Mouse (Mus musculus) embryonic facial prominence, embryonic 14.5 days (tissue): Measurements from ENCODE around the gene Vmn1r220. TPM values are rescaled to one million over a fixed set of nuclear protein-coding genes. Genes with fewer than 3 reads are reported as not detected.

Experiments used
- ATAC-seq: fragments of 200-750 bp; cut with Nextera tagmentation; 2 replicates; pipeline ENCODE4 v1.8.0; 2017; ENCODE audit warnings: low read depth, moderate number of reproducible peaks, moderate TSS enrichment
- DNase-seq: peaks from one replicate; pipeline ENCODE4 v3.0.0-alpha.2; 2015; ENCODE audit warnings: low spot score
- H3K27ac ChIP-seq: fragments of 300-500 bp; sonication (generic); replicated peaks from 2 replicates; pipeline ENCODE4 v1.5.1; 2014; ENCODE audit warnings: low read depth, mild to moderate bottlenecking, low read length, moderate library complexity
- H3K27me3 ChIP-seq: fragments of 300-500 bp; sonication (generic); replicated peaks from 2 replicates; pipeline ENCODE4 v1.6.1; 2014; ENCODE audit warnings: low read length; ENCODE audit not compliant: control insufficient read depth, insufficient read depth
- H3K36me3 ChIP-seq: fragments of 300-500 bp; sonication (generic); 2 replicates; pipeline ENCODE4 v1.6.1; 2014; ENCODE audit warnings: low read length, mixed read lengths; ENCODE audit not compliant: control insufficient read depth, insufficient read depth
- H3K4me1 ChIP-seq: fragments of 300-500 bp; sonication (generic); 2 replicates; pipeline ENCODE4 v1.6.1; 2014; ENCODE audit warnings: antibody characterized with exemption, low read length; ENCODE audit not compliant: control insufficient read depth, insufficient read depth
- H3K4me2 ChIP-seq: fragments of 300-500 bp; sonication (generic); 2 replicates; pipeline ENCODE4 v1.6.1; 2014; ENCODE audit warnings: low read depth, mild to moderate bottlenecking, low read length, moderate library complexity, mixed read lengths
- H3K4me3 ChIP-seq: fragments of 300-500 bp; sonication (generic); 2 replicates; pipeline ENCODE4 v1.5.1; 2014; ENCODE audit warnings: low read depth, mild to moderate bottlenecking, low read length
- H3K9ac ChIP-seq: fragments of 300-500 bp; sonication (generic); 2 replicates; pipeline ENCODE4 v1.6.1; 2014; ENCODE audit warnings: low read depth, mild to moderate bottlenecking, low read length, moderate library complexity, mixed read lengths
- H3K9me3 ChIP-seq: fragments of 300-500 bp; sonication (generic); 2 replicates; pipeline ENCODE4 v1.6.1; 2016; ENCODE audit warnings: low read length; ENCODE audit not compliant: control insufficient read depth
- WGBS: fragments of 180-500 bp; shearing (Covaris S2); extraction: QIAGEN DNeasy Blood & Tissue Kit; methylation state at CpG from one replicate; pipeline ENCODE4 v1.1.7; 2014; 5-methylcytosine and 5-hydroxymethylcytosine counted together
- polyA plus RNA-seq: library from polyadenylated mRNA; unstranded; fragments of >200 nt; fragmentation: Nextera tagmentation; extraction: Ambion mirVana; gene quantifications from 2 replicates; pipeline ENCODE4 v1.2.1, GENCODE M21; 2014

Vmn1r220 gene
- polyA plus RNA-seq, 1 experiment from 2014 or later: not detected

GRCm38 (mm10) chr13:23133099-23133498 is 54.7 kb downstream of the Vmn1r220 start, which contains the start of gene Vmn1r218:
Vmn1r218 (plus strand) TSS chr13:23133155.
- H3K4me3 ChIP-seq: no peak within 1 kb of the TSS
- H3K36me3 ChIP-seq: no peaks in the 10 kb centered on the region
- no peak within 1 kb of the TSS for H3K9ac ChIP-seq
- DNase-seq (no peak), ATAC-seq (no peak)
- H3K4me1 ChIP-seq: no peaks in the 10 kb centered on the region
- no peaks in the 10 kb centered on the region for H3K9me3 ChIP-seq
- no peak within 1 kb of the TSS for H3K27ac ChIP-seq
- no peaks in the 10 kb centered on the region for H3K27me3 ChIP-seq
- WGBS: 57% methylated on average over 3 of the region's 3 CpGs
- no peak within 1 kb of the TSS for H3K4me2 ChIP-seq

Other genes starting within 250 kb of the Vmn1r220 start
- gene Vmn1r213, start 180.3 kb downstream of the Vmn1r220 start, polyA plus RNA-seq: not detected in 2 replicates
- gene Vmn1r214, start 157.6 kb downstream of the Vmn1r220 start, polyA plus RNA-seq: not detected in 2 replicates
- not detected in 2 replicates for gene Vmn1r215, start 120.0 kb downstream of the Vmn1r220 start, polyA plus RNA-seq
- not detected in 2 replicates for gene Vmn1r217, start 69.7 kb downstream of the Vmn1r220 start, polyA plus RNA-seq
- gene Vmn1r218, start 54.8 kb downstream of the Vmn1r220 start, polyA plus RNA-seq: not detected in 2 replicates
- gene Vmn1r219, start 28.7 kb downstream of the Vmn1r220 start, polyA plus RNA-seq: 0.07 TPM in 1 of 2 replicates, not detected in the other
- gene Vmn1r221, start 26.2 kb upstream of the Vmn1r220 start, polyA plus RNA-seq: not detected in 2 replicates
- gene Vmn1r222, start 48.0 kb upstream of the Vmn1r220 start, polyA plus RNA-seq: not detected in 2 replicates
- gene Vmn1r223, start 59.2 kb upstream of the Vmn1r220 start, polyA plus RNA-seq: not detected in 2 replicates
- 40.2 and 44.9 TPM in 2 replicates for gene Zfp322a, start 181.2 kb upstream of the Vmn1r220 start, polyA plus RNA-seq
- gene Abt1, start 235.9 kb upstream of the Vmn1r220 start, polyA plus RNA-seq: 10.3 and 11.6 TPM in 2 replicates